Mouse (Mus musculus): Measurements from ENCODE around the gene Atp1a2.
"Not testable (repeated sequence)": the region's sequence is repeated elsewhere in the genome, so short reads cannot be mapped to it uniquely, and the experiment has no call there.

Gene Atp1a2

DNA sequence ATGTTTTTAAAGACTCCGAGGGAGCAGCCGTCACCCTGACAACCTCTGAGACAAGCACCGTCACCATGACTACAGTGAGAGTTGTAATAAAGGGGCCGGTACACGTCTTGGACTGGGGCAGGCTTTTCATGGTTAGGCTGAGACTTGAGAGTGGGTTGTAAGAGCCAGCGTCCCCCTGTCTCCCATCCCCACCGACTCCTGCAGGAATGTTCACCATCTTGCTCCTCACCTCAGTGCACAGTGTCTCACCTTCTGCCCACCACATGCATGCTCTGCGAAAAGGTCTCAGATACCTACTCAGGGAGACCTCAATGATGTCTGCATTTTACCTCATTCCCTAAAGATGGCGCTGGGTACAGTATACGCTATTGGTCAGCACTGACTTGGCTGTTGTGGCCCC, 26.1 kb downstream of the Atp1a2 start:
- no peak for DNase-seq (ENCODE audit: low spot score in 2 of 2)

GRCm38 (mm10) chr1:172271208-172271607, 26.7 kb downstream of the Atp1a2 start:
- no peak for DNase-seq (ENCODE audit: low spot score in 2 of 2)

DNA sequence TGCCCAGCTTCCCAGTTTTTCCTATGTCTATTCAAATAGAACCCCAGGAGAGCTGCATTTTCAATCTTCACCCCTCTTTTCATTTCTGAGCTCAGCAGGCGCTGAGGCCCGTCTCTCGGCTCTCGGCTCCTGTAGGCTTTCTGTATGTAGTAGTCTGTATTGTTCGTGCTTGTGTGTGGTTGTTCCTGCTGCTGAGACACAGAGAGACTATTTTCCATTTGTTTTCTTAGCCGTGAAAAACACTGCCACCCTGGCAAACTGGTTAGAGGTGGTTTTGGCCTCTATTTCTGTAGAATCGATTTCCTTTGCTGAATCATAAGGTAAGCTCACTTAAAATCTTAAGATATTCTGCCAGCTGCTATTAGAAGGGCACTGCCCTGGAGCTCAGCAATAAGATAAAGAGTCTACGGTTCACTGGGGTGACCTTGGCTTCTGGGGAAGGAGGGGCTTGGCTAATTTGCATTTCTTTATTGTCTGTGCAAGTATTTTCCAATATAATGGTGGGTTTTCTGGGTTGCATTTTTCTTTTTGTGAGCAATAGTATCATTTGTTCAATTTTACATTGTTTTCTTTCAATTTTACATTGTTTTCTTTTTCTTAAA, 36.3 kb downstream of the Atp1a2 start, which contains the start of gene Igsf8:
Gene Igsf8, plus strand, starts transcription at position 165 of the 602 bp plus-strand sequence.
- DNase-seq (ENCODE audit: low spot score in 2 of 2) = no peak

DNA sequence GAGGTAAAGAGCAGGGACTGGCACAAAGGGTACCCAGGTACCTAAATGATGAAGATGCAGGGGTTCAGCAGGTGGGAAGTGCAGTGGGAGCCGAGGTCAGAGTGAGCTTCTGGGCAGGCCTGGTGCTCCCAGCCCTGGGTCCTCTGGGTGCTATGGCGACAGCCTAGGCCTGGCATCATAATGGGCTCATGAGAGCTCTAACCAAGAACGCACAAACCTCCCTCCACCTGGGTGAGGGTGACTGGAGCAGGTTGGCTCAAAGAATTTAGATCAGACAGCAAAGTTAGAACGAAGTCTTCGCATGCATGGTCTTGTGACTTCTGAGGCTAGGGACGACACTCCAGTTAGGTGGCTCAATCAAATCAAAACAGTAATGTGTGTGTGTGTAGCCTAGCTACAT, 39.5 kb downstream of the Atp1a2 start, which contains the start of gene Atp1a4:
Gene Atp1a4, minus strand, starts transcription at position 101 of the 400 bp plus-strand sequence.
- no peak for DNase-seq (ENCODE audit: low spot score in 2 of 2)

DNA sequence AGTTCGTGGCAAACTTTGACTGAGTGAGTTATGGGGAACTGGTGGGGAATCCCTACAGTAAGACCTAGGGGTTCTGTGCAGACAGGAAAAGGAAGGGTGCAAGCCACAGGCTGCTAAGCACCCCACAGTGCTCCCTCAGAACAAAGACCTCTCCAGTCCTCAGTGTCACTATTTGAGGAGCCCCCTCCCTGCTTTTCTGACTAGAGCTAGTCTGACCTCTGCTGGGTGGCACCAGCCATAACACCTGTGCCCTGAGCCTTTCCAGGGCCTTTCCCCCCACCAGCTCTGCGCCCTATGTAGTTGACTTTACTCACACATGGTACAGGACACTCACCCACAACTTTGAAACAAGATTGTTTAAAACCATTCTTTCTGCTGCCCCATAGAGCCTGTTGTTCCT, 50.2 kb downstream of the Atp1a2 start:
- DNase-seq (ENCODE audit: low spot score in 2 of 2) = no peak

DNA sequence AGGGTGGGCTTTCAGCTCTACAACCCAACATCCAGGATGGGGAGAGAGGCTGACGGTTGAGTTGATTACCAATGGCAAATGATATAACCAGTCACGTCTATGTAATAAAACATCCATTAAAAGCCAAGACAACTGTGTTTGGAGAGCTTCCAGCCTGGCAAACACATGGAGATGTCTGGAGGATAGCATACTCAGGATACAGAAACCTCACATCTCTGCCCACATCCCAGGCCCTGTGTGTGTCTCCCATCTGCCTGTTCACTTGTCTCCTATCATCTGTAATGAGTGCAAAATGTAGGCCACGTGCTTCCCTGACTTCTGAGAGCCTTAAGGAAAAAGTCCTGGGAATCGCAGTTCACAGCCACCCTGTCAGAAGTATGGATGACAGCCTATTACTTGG, 50.6 kb downstream of the Atp1a2 start:
- DNase-seq (ENCODE audit: low spot score in 2 of 2) = no peak

DNA sequence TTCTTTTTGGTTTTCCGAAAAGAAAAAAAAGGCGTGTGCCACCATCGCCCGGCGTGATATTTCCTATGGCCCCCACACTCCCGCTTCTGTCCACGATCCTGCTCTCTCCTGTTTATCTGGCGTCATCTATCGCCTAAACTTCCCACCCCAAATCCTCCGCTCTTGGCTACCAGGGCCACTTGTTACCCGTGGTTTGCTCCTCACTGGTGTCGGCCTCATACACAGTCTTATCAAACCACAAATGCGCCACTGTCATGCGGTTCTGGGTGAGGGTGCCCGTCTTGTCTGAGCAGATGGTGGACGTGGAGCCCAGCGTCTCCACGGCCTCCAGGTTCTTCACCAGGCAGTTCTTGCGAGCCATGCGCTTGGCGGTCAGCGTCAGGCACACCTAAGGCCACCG, 53.2 kb downstream of the Atp1a2 start:
- not testable (repeated sequence) for DNase-seq (ENCODE audit: low spot score in 2 of 2)

- DNase-seq (ENCODE audit: low spot score in 2 of 2) = no peak
Measured at GRCm38 (mm10) chr1:172243547-172244205, 54.2 kb downstream of the Atp1a2 start.

DNA sequence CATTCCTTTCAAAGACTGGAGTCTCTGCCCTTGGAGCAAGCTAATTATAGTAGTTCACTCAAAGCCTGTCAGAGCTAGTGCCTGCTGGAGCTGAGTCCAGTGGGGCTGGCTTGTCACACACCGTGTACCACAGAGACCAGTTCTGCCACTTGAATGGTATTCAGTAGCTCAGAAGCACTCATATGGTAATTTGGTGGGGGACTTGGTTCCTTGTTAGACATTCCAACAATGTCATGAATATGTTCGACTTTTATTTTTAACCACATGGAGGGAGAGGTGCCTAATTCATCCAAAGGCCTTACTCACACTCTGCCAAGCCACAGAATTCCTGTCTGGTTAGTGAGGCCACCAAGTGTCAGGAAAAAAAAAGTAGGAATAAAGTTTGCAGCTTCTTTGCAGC, 55.5 kb downstream of the Atp1a2 start:
- DNase-seq (ENCODE audit: low spot score in 2 of 2) = no peak

GRCm38 (mm10) chr1:172240945-172241708, 56.7 kb downstream of the Atp1a2 start:
- DNase-seq (ENCODE audit: low spot score in 2 of 2) = no peak

DNA sequence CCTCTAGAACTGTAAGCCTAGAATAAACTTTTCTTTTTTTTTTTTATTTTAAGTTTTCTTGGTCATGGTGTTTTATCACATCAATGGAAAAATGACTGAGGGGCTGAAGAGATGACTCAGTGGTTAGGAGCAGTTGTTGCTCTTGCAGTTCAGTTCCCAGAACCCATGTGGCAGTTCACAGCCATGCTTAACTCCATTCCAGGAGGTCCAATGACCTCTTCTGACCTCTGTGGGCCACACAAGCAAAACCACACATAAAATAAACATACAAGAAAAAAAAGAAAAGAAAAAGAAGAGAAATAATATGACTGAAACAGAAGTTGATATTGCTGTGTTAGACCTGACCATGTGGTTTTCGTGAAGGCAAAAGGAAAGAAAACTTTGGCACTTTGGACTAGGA, 68.6 kb downstream of the Atp1a2 start:
- DNase-seq (ENCODE audit: low spot score in 2 of 2) = no peak

DNA sequence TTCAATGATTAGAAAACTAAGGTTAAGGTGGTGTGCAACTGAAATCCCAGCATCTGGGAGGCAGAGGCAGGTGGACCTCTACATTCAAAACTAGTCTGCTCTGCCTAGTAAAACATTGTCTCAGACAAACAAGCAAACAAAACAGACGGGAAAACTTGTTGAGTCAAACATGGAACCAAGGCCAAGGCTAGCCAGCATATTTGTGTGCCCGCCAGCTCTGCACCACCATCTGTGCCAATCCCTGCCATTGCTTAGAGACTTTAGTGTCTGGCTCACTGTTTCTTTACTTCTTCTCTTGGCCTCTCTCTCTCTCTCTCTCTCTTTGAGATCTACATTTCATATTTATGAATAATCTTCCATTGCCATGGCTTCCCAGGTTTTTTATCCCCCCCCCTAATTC, 69.7 kb downstream of the Atp1a2 start:
- DNase-seq (ENCODE audit: low spot score in 2 of 2) = no peak

Measured in spleen, postnatal 36 days (tissue).